Mouse (Mus musculus): Measurements from ENCODE around the gene Ago3.

DNA sequence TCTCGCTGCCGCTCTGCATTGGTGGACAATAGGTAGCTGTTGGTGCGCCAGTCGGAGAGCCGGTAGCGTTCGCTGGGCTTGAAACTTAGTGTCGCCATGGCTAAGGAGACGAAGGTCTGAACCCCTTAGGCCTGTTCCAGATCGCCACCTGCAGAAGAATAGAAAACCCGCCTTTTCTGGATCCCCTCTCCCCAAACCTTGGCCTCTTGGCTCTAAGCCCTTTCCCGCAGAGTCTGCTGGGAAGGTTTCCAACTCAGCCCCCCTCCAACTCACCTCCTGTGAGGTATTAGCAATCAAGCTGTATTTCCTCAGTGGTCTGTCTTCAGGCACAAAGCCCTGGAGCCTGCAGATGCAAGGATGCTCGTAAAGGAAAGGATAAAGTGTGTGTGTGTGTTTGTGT, 104.5 kb downstream of the Ago3 start:
- TF ChIP-seq GATA1 (IDR thresholded peaks at IDR 0.05; ENCODE audit: low read length): no peak
- no peak for TF ChIP-seq TAL1 (IDR thresholded peaks at IDR 0.05; ENCODE audit: low read length)
